ENCODE assay signal across 9 mouse cellular contexts in the genomic region with DNA sequence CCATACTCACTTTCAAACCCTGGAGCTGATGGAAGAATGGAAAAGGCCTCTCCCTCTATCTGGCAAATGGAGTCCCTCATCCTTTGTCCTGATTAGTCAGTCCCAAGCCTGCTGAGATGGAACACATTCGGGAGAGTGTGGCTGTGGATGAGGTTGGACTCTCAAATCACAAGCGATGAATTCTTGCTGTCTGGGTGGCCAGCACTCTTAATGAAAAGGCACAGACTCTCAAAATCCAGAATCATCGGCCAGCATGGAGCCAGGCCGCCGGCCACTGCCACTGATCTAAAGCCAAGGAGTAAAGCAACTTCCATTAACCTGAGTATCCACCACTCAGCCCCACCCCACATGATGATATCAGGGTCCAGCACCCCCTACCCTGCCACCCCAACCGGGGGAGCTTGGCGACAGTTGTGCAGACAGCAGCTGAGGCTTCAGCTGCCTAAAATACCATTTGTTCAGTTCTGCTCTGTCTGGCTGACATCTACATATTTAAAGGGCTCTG. TPM values are rescaled to one million over a fixed set of nuclear protein-coding genes. Genes with fewer than 3 reads are reported as not detected.
A peak's percentile ranks its signal among the peaks of the same experiment; 100 is the strongest.
DNase-seq lines count a peak whose midpoint lies in the region; ATAC-seq and TF ChIP-seq lines count a peak whose summit lies in the region.
"Had no signal": no experiment of that assay in that cellular context is flagged by ENCODE, and none has a peak within 500 bp of the region (broad histone marks: within the 10 kb centered on the region; RNA-seq: fewer than 3 reads in every experiment).

No protein-coding gene starts in this region.

- H3K36me3 ChIP-seq in kidney, embryonic 16.5 days (ENCODE audit: insufficient read depth, low read length) = no peaks in the 10 kb centered on the region
- no peaks in the 10 kb centered on the region for H3K36me3 ChIP-seq in heart, embryonic 16.5 days (ENCODE audit: control insufficient read depth, insufficient read depth)
- H3K36me3 ChIP-seq in midbrain, embryonic 12.5 days = no peaks in the 10 kb centered on the region

- TF ChIP-seq POLR2A in brain, embryonic 14.5 days (IDR thresholded peaks at IDR 0.05; ENCODE audit: borderline replicate concordance, extremely low read depth, insufficient read depth, insufficient read length, poor library complexity, severe bottlenecking) = no peak

- no peaks in the 10 kb centered on the region for H3K9me3 ChIP-seq in kidney, embryonic 16.5 days (ENCODE audit: low read length)
- H3K9me3 ChIP-seq in heart, embryonic 16.5 days (replicated peaks; ENCODE audit: control insufficient read depth, low read length) = no peaks in the 10 kb centered on the region
- H3K9me3 ChIP-seq in midbrain, embryonic 12.5 days = no peaks in the 10 kb centered on the region

- 53% methylated on average over 7 of the region's 7 CpGs for WGBS in kidney, embryonic 16.5 days
- WGBS in heart, embryonic 16.5 days = 46% methylated on average over 7 of the region's 7 CpGs
- 32% methylated on average over 7 of the region's 7 CpGs for WGBS in midbrain, embryonic 12.5 days

- no peak overlapping the region for H3K4me3 ChIP-seq in kidney, embryonic 16.5 days (ENCODE audit: low read length)
- H3K4me3 ChIP-seq in heart, embryonic 16.5 days (ENCODE audit: low read length) = no peak overlapping the region
- no peak overlapping the region for H3K4me3 ChIP-seq in midbrain, embryonic 12.5 days
- H3K4me3 ChIP-seq: erythroblast, embryonic 14.5 days had no signal

- H3K27me3 ChIP-seq in kidney, embryonic 16.5 days (ENCODE audit: insufficient read depth, low read length) = no peaks in the 10 kb centered on the region
- H3K27me3 ChIP-seq in heart, embryonic 16.5 days (ENCODE audit: control insufficient read depth, insufficient read depth, low read length) = no peaks in the 10 kb centered on the region
- H3K27me3 ChIP-seq in midbrain, embryonic 12.5 days = no peaks in the 10 kb centered on the region

- TF ChIP-seq CTCF in brain, embryonic 14.5 days (IDR thresholded peaks at IDR 0.05; ENCODE audit: borderline replicate concordance, extremely low read depth, insufficient read depth, insufficient read length) = no peak

- H3K4me1 ChIP-seq in kidney, embryonic 16.5 days (ENCODE audit: insufficient read depth, low read length) = peaks cover 74% of the 10 kb centered on the region
- peaks cover 68% of the 10 kb centered on the region for H3K4me1 ChIP-seq in heart, embryonic 16.5 days (ENCODE audit: control insufficient read depth, insufficient read depth, low read length)
- H3K4me1 ChIP-seq in midbrain, embryonic 12.5 days = peaks cover 61% of the 10 kb centered on the region

- no peak overlapping the region for H3K4me2 ChIP-seq in kidney, embryonic 16.5 days (replicated peaks; ENCODE audit: low read depth, low read length)
- peak overlapping the region; percentile 37; the same call in 1 of the 2 replicates for H3K4me2 ChIP-seq in heart, embryonic 16.5 days (ENCODE audit: low read depth, low read length)
- peak overlapping the region; percentile 57 for H3K4me2 ChIP-seq in midbrain, embryonic 12.5 days (replicated peaks)

- H3K9ac ChIP-seq in kidney, embryonic 16.5 days (replicated peaks; ENCODE audit: low read length) = no peak overlapping the region; the same call in 1 of the 2 replicates
- peak overlapping the region; percentile 51 for H3K9ac ChIP-seq in heart, embryonic 16.5 days (ENCODE audit: low read length)
- peak overlapping the region; percentile 43 for H3K9ac ChIP-seq in midbrain, embryonic 12.5 days (replicated peaks)

- H3K27ac ChIP-seq in kidney, embryonic 16.5 days (ENCODE audit: low read length) = peak overlapping the region; percentile 99
- peak overlapping the region; percentile 92 for H3K27ac ChIP-seq in heart, embryonic 16.5 days (ENCODE audit: low read length)
- peak overlapping the region; percentile 98 for H3K27ac ChIP-seq in midbrain, embryonic 12.5 days (replicated peaks)

- DNase-seq in kidney, adult 8-10 months = no peak
- DNase-seq in brain, embryonic 14.5 days (ENCODE audit: low read depth) = peak; percentile 61
- DNase-seq in layer of hippocampus, postnatal 25 days (ENCODE audit: extremely low spot score in 1 of 2, low spot score in 1 of 2) = no peak
- no peak for DNase-seq in cerebellum, adult 9-10 months
- DNase-seq in urinary bladder, postnatal 25 days (ENCODE audit: low spot score) = no peak

- ATAC-seq in kidney, embryonic 16.5 days (ENCODE audit: low FRiP score, low TSS enrichment) = no peak
- no peak for ATAC-seq in heart, embryonic 16.5 days (replicated peaks; ENCODE audit: extremely low read depth, insufficient read depth, low FRiP score)
- ATAC-seq in midbrain, embryonic 12.5 days (ENCODE audit: low FRiP score, low read depth) = no peak

RNA-seq across cellular contexts. Expression of a gene that starts 13.2 kb away (rescaled TPM):
- polyA plus RNA-seq in kidney, embryonic 16.5 days (2015; fragmentation: Nextera tagmentation; extraction: Ambion mirVana) = 30.3 and 30.4 TPM in 2 replicates
- polyA plus RNA-seq in brain, embryonic 14.5 days (2012; rRNA removed) = 77.9 and 97.5 TPM in 2 replicates
- 25.4 and 32.4 TPM in 2 replicates for polyA plus RNA-seq in heart, embryonic 16.5 days (2015; fragmentation: Nextera tagmentation; extraction: Ambion mirVana)
- 74.0 and 76.0 TPM in 2 replicates for polyA plus RNA-seq in midbrain, embryonic 12.5 days (2016; fragmentation: Nextera tagmentation; extraction: Ambion mirVana)
- total RNA-seq in layer of hippocampus, postnatal 25 days (2021) = 10 to 100 TPM; 68.0 to 70.8 TPM

RNA-seq across cellular contexts. Expression of a gene that starts 49.0 kb away (rescaled TPM):
- polyA plus RNA-seq in kidney, embryonic 16.5 days (2015; fragmentation: Nextera tagmentation; extraction: Ambion mirVana) = 24.0 and 24.9 TPM in 2 replicates
- polyA plus RNA-seq in brain, embryonic 14.5 days (2012; rRNA removed) = 67.3 and 70.7 TPM in 2 replicates
- polyA plus RNA-seq in heart, embryonic 16.5 days (2015; fragmentation: Nextera tagmentation; extraction: Ambion mirVana) = 25.1 and 25.9 TPM in 2 replicates
- polyA plus RNA-seq in midbrain, embryonic 12.5 days (2016; fragmentation: Nextera tagmentation; extraction: Ambion mirVana) = 44.3 and 46.4 TPM in 2 replicates
- total RNA-seq in layer of hippocampus, postnatal 25 days (2021) = 10 to 100 TPM; 62.0 to 74.2 TPM
